Mouse (Mus musculus) urinary bladder, postnatal 25 days (tissue): ENCODE data around the gene Rilpl1.
"Not testable (repeated sequence)": the region's sequence is repeated elsewhere in the genome, so short reads cannot be mapped to it uniquely, and the experiment has no call there.

Experiments
- DNase-seq: peaks from one replicate; pipeline ENCODE4 v3.0.0; 2022; ENCODE audit warnings: low spot score

Rilpl1 gene

GRCm38 (mm10) chr5:124529191-124529651 is 2.0 kb downstream of the Rilpl1 start:
- DNase-seq: no peak

- DNase-seq: no peak
Measured at GRCm38 (mm10) chr5:124528791-124529190, 2.4 kb downstream of the Rilpl1 start.

DNA sequence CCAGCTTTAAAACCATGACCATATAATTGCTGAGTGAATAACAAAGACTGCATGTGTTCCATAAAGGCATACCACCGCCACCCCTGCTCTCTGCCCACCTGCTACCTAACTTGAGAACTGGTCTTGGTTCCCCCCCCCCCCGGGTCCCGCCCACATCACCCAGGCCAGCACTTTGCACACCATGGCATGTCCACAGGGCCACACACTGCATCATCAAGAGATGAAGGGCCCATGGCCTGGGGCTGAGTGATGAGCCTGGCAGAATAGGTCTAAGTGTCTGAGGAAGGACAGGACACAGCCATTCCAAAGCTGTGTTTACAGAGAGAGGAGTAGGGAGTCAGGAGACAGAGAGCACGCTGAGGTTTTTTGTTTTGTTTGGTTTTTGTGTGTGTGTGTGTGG is 2.8 kb downstream of the Rilpl1 start:
- DNase-seq: no peak

GRCm38 (mm10) chr5:124524943-124525342 is 6.2 kb downstream of the Rilpl1 start:
- no peak for DNase-seq

DNA sequence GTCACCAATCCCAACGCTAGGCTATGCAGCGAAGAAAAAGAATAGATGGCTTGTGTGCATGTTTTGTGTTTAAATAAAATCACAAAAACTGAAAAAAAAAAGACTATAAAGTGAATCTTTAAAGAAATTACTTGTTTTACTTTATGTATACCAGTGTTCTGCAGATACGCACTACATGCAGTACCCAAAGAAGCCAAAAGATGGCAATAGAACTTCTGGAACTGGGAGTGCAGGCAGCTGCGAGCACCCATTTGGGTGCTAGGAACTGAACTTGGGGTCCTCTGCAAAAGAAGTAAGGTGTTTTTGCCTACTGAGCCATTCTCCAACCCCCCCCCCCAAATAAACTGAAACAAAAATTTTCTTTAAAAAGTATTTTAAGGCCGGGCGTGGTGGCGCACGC is 8.2 kb downstream of the Rilpl1 start:
- DNase-seq: no peak

- no peak for DNase-seq
Measured at GRCm38 (mm10) chr5:124521588-124521987, 9.6 kb downstream of the Rilpl1 start.

DNA sequence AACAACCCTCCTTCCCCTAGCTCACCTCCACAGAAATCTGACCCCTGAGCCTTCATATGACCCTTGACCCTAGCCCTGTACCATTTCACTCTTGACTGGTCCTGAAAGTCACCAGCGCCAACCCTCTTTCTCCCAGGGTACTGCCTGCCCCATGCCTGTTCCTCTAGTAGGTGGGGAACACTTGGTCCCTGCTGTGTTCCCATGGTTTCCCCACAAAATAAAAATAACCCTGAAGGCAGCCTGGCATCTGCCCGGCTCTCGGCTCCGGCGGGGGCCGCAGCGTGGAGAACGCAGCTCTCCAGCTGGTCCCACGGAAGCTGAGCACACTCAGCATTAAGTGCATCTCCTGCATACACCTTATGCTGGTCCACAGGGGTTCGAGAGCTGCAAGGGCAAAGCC is 12.5 kb downstream of the Rilpl1 start:
- no peak for DNase-seq

DNA sequence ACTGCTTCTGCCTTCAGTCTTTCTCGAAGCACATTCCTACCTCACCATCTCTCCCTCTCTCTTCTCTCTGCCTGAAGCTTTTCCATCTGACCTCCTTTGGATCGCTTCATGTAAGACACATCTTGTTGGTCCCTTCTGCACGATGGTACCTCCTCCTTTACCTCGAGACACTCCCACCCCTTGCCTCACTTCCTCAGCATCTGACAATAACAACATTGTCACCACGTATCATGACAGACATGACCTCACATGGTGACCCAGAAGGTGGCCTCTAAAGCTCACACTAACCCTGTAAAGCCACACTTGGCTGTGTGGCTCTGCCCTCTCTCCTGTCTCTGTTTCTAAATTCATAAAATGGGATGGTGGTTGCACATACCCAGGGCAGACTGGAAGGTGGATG is 15.4 kb downstream of the Rilpl1 start:
- no peak for DNase-seq

DNA sequence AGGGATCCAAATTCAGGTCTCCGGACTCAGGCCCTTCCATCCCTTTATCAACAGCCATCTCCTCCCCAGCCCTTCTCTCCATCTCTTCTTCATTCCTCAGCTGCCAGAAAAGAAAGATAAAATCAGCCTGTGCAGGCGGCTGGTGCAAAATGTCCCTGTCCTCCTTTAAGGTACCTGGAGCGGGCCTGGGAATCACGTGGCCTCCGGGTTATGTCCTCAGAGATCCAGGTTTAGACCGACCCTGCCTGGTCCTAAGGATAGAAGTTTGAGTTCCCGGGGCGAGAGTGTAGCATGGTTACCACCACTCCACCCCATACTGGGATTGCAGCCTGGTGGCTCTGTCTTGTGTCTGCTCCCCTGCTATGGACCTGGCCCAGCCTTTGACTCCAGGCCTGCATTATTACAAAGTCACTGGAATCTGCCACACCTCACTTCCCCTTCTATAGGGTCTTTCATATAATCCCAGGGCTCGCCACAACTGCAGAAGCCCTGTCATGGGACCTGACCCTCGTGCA is 20.6 kb downstream of the Rilpl1 start:
- DNase-seq: no peak

GRCm38 (mm10) chr5:124509742-124510237 is 21.4 kb downstream of the Rilpl1 start:
- no peak for DNase-seq

DNA sequence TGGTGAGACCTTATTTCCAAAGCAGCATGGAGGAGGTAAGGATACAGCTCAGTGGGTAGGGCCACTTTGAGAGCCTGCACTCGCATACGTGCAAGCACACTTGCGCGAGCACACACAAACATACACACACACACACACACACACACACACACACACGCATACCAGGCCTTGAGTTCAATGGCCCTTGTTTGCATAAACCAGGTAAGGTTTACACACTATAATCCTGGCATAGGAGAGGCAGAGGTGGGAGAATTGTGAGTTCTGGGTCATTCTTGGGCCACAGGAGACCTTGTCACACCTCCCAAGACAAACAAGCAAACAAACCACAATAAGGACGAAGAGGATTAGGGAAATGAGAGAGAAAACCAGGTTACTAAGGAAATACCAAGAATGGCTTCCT is 22.0 kb downstream of the Rilpl1 start:
- no peak for DNase-seq

DNA sequence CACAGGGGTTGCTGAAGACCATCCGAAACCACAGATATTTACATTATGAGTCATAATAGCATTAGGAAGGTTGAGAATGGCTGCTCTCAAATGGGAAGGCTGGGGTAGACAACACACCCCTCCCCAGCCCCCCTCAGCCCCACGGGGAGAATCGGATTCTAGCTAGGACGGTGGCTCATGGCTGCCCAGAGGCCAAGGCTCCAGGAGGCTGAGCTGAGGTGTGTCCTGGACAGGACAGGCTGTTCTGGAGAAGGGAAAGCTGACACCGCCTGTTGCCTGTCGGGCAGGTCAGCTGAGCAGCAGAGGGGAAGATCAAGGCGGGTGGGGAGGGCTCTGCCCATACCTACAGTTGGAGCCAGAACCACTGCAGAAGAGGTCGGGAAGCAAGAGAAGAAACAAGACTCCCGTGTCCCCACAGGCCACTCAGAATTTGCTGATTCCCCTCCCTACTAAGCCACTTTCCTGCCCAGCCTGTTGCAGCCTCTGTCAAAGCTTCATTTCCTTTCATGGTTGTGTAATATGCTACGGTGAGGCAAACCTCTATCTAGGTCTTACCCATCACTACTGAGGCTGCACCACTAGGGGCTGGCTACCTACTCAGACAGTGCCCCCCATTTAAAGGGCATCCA is 24.3 kb downstream of the Rilpl1 start:
- DNase-seq: no peak

DNA sequence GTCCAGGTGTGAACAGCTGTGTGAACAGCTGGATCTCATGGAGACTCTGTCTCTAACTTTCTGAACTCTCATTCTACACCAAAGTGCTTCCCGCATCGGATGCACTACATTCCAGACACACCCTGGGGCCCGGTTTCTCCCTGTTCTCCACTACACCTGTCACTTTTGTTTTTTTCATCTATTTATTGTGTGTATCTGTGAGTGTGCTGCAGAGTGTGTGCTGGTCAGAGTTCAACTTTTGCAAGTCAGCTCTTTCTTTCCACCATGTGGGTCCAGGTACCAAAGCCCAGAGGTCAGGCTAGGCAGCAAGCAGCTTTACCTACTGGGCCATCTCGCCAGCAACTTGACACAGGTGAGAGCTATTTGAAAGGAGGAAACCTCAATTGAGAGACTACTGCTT is 26.0 kb downstream of the Rilpl1 start:
- DNase-seq: no peak

DNA sequence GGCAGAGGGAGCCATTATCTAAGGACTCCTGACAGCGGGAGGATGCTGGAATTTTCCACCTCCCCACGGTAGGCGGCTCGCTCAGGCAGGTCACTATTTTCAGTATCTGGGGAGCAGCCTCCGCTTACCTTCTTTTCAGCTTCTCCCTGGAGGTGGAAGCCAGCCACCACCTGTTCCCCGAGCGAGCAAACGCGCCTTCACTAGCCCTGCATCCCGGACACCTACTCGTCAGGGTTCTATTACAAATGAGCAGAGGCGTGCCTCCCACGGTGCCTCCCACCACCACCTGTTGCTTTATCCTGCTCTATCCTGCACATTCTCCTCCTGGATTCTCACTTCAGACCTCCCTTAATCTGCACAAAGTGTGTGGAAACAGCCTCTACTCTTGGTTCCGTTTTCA is 27.4 kb downstream of the Rilpl1 start:
- no peak for DNase-seq

DNA sequence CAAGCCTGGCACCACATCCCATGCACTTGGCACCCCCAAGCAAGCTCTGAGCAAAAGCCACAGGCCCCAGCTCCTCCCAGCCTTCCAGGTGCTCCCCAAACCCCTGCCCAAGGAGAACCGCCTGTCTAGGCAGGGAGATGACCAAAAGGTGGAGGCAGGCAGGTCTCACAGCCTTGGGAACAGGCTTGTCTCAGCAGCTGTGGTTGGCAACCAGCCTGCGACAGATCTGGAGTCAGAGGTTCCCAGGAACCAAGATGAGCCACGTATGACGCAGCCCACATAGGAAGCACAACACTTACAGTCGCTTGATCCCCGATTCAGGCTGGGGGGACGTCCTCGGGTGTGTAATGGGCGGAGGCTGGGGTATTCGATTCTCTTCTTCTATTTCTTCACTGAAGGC is 29.6 kb downstream of the Rilpl1 start:
- no peak for DNase-seq

DNA sequence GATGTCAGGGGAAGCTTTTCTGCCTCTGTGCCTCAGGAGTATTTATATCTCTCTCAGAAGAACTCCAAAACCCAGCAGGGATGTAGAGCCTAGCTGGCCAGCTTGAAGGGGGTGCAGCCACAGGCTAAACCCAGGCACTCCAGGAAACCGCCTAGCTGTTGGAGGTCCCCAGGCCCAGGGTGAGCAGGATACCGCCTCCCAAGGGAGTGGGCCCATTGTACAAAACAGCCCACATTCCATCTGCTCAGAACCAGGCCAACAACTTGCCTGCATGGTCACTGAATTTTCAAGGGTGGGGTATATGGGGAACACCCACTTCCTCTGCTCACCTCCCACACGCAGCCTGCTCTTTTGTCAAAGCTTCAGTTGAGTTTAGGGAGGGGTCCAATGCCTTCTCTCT is 30.6 kb downstream of the Rilpl1 start:
- DNase-seq: no peak

DNA sequence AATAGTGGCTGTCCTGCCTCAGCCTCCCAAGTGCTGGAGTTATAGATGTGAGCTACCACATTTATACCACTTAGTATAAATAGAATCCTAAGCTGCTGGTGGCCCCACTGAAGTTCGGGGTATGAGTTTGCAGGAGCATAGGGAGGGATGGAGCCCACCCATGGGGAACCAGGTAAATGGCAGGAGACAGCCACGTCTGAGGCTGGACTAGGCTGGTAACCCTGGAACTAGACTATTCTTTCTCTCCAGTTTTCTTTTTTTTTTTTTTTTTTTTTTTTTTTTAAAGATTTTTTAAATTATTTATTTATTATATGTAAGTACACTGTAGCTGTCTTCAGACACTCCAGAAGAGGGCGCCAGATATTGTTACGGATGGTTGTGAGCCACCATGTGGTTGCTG is 31.2 kb downstream of the Rilpl1 start:
- DNase-seq: not testable (repeated sequence)

GRCm38 (mm10) chr5:124499001-124499400 is 32.2 kb downstream of the Rilpl1 start:
- DNase-seq: no peak

GRCm38 (mm10) chr5:124498221-124498876 is 32.8 kb downstream of the Rilpl1 start:
- no peak for DNase-seq

GRCm38 (mm10) chr5:124496614-124497514 is 34.3 kb downstream of the Rilpl1 start:
- no peak for DNase-seq

- DNase-seq: no peak
Measured at GRCm38 (mm10) chr5:124495547-124495946, 35.6 kb downstream of the Rilpl1 start.

- DNase-seq: no peak
Measured at GRCm38 (mm10) chr5:124493455-124493854, 37.7 kb downstream of the Rilpl1 start.

DNA sequence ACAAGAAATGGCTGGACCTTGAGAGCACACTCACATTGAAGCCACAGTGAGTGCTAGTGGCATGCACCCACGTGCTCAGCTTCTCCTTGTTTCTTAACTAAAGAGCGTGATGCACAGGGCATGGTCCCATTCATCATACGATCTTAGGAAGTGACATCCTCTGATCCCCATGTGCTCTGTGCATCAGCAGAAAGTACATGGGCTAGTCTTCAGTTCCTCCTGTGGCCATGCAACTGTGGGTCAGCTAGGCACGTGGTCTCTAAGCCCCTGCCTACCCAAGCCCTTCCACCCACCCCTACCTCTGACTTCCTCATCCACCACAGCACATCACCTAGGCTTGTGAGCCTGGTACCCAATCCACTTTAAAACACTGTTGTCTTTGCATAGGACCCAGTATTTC is 38.6 kb downstream of the Rilpl1 start:
- no peak for DNase-seq
